Mouse (Mus musculus): ENCODE measurements around the gene Ctnna3. TPM values are rescaled to one million over a fixed set of nuclear protein-coding genes. Genes with fewer than 3 reads are reported as not detected.

The Ctnna3 gene
- polyA plus RNA-seq, 1 experiment from 2014 or later = 1.7 TPM

- no peak overlapping the region for H3K4me2 ChIP-seq (ENCODE audit: low read length)
- DNase-seq (ENCODE audit: low spot score) (no peak), ATAC-seq (replicated peaks; ENCODE audit: low FRiP score, low TSS enrichment, low read depth) (no peak)
- no peak overlapping the region for H3K27ac ChIP-seq (ENCODE audit: low read depth)
- H3K9ac ChIP-seq (ENCODE audit: low read length) = no peak overlapping the region
- 34% methylated on average over 9 of the region's 9 CpGs for WGBS
- H3K9me3 ChIP-seq (ENCODE audit: control insufficient read depth, low read length) = no peaks in the 10 kb centered on the region
- H3K4me3 ChIP-seq (ENCODE audit: low read depth, low read length) = no peak overlapping the region
- H3K4me1 ChIP-seq (replicated peaks; ENCODE audit: control insufficient read depth, insufficient read depth, low read length) = no peaks in the 10 kb centered on the region
- H3K27me3 ChIP-seq (replicated peaks; ENCODE audit: control insufficient read depth, insufficient read depth, low read length) = no peaks in the 10 kb centered on the region
- no peaks in the 10 kb centered on the region for H3K36me3 ChIP-seq (ENCODE audit: control insufficient read depth, insufficient read depth, low read length)
These were observed 380.2 kb downstream of the Ctnna3 start for GRCm38 (mm10) chr10:63810043-63810617.

DNA sequence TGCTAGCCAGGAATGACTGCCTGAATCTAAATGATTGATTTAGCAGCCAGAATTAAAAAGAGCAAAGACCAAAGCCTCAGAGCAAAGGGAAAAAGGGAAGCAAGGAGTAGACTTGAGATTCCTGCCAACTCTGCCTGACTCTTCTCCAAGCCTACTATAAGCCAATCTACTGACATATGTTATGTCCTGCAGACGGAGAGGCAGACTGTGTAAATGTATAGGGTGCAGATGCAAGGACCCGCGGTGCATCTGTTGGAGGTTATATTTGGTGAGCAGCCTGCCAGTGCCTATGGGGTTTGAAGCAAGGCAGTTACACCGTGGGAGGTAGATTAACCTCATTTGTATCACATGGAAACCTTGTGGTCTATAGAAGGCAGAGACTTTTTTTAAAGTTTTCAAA is 409.1 kb downstream of the Ctnna3 start:
- Histone ChIP-seq H3K27ac (ENCODE audit: low read depth) (no peak overlapping the region), H3K9me3 (ENCODE audit: control insufficient read depth, low read length) (no peaks in the 10 kb centered on the region), H3K4me3 (ENCODE audit: low read depth, low read length) (no peak overlapping the region), H3K4me2 (ENCODE audit: low read length) (no peak overlapping the region), H3K9ac (ENCODE audit: low read length) (no peak overlapping the region), H3K27me3 (replicated peaks; ENCODE audit: control insufficient read depth, insufficient read depth, low read length) (no peaks in the 10 kb centered on the region), H3K36me3 (ENCODE audit: control insufficient read depth, insufficient read depth, low read length) (no peaks in the 10 kb centered on the region), H3K4me1 (replicated peaks; ENCODE audit: control insufficient read depth, insufficient read depth, low read length) (no peaks in the 10 kb centered on the region)
- 80% methylated on average over 4 of the region's 4 CpGs for WGBS
- ATAC-seq (replicated peaks; ENCODE audit: low FRiP score, low TSS enrichment, low read depth) (no peak), DNase-seq (ENCODE audit: low spot score) (no peak)

DNA sequence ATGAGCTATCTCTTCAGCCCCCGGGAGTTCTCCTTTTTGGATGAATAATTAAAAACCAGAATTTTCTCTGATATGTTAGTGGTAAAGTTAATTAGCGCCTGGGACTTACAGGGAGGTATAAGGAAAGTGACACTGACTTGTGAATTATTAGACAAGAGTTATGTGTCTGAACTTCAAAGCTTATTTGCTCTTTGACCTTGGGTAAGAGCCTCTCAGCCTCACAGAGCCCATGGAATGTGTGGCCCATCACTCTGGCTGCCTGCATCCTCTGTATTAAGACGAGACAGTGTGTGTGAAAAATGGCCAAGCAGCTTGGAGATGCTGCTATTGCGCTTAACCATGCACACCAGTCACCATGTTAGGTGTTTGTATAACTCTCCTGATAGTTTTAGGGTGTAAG is 422.0 kb downstream of the Ctnna3 start:
- Histone ChIP-seq H3K4me2 (ENCODE audit: low read length) (no peak overlapping the region), H3K36me3 (ENCODE audit: control insufficient read depth, insufficient read depth, low read length) (no peaks in the 10 kb centered on the region), H3K27me3 (replicated peaks; ENCODE audit: control insufficient read depth, insufficient read depth, low read length) (no peaks in the 10 kb centered on the region), H3K4me3 (ENCODE audit: low read depth, low read length) (no peak overlapping the region), H3K27ac (ENCODE audit: low read depth) (no peak overlapping the region), H3K4me1 (replicated peaks; ENCODE audit: control insufficient read depth, insufficient read depth, low read length) (no peaks in the 10 kb centered on the region), H3K9me3 (ENCODE audit: control insufficient read depth, low read length) (no peaks in the 10 kb centered on the region), H3K9ac (ENCODE audit: low read length) (no peak overlapping the region)
- DNase-seq (ENCODE audit: low spot score) = no peak
- WGBS = 69% methylated on average over 4 of the region's 4 CpGs
- no peak for ATAC-seq (replicated peaks; ENCODE audit: low FRiP score, low TSS enrichment, low read depth)

- H3K4me1 ChIP-seq (replicated peaks; ENCODE audit: control insufficient read depth, insufficient read depth, low read length) = no peaks in the 10 kb centered on the region
- H3K9me3 ChIP-seq (ENCODE audit: control insufficient read depth, low read length) = no peaks in the 10 kb centered on the region
- H3K27ac ChIP-seq (ENCODE audit: low read depth) = no peak overlapping the region
- no peaks in the 10 kb centered on the region for H3K27me3 ChIP-seq (replicated peaks; ENCODE audit: control insufficient read depth, insufficient read depth, low read length)
- no peak overlapping the region for H3K9ac ChIP-seq (ENCODE audit: low read length)
- ATAC-seq (replicated peaks; ENCODE audit: low FRiP score, low TSS enrichment, low read depth) (no peak), DNase-seq (ENCODE audit: low spot score) (no peak)
- no peak overlapping the region for H3K4me3 ChIP-seq (ENCODE audit: low read depth, low read length)
- H3K36me3 ChIP-seq (ENCODE audit: control insufficient read depth, insufficient read depth, low read length) = no peaks in the 10 kb centered on the region
- WGBS = 86% methylated on average over 7 of the region's 7 CpGs
- H3K4me2 ChIP-seq (ENCODE audit: low read length) = no peak overlapping the region
These were observed 439.2 kb downstream of the Ctnna3 start for GRCm38 (mm10) chr10:63869123-63869522.

DNA sequence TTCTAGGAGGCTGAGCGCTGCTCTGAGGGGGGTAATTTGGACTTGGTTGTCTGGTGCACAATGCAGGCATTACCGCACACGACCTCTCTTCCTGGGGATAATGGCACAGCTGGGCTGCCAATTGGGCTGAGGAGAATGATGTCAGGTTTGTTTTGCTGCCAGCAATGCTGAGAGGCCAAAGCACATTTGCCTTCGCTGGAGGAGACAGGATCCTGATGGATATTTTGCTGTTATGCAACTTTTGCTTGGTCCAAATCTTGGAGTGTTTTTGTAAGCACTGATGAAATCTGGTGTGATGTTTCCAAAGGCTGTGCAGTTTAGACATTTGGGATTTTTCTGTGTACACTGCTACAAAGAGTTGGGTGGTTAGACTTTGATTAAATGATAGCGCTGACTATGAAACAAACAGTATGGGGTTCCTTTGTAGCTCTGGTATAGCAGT is 450.6 kb downstream of the Ctnna3 start:
- no peaks in the 10 kb centered on the region for H3K4me1 ChIP-seq (replicated peaks; ENCODE audit: control insufficient read depth, insufficient read depth, low read length)
- DNase-seq (ENCODE audit: low spot score) (no peak), ATAC-seq (replicated peaks; ENCODE audit: low FRiP score, low TSS enrichment, low read depth) (no peak)
- H3K4me3 ChIP-seq (ENCODE audit: low read depth, low read length) = no peak overlapping the region
- H3K27me3 ChIP-seq (replicated peaks; ENCODE audit: control insufficient read depth, insufficient read depth, low read length) = no peaks in the 10 kb centered on the region
- no peak overlapping the region for H3K9ac ChIP-seq (ENCODE audit: low read length)
- 83% methylated on average over 5 of the region's 5 CpGs for WGBS
- no peak overlapping the region for H3K27ac ChIP-seq (ENCODE audit: low read depth)
- no peak overlapping the region for H3K4me2 ChIP-seq (ENCODE audit: low read length)
- H3K9me3 ChIP-seq (ENCODE audit: control insufficient read depth, low read length) = no peaks in the 10 kb centered on the region
- H3K36me3 ChIP-seq (ENCODE audit: control insufficient read depth, insufficient read depth, low read length) = no peaks in the 10 kb centered on the region

- ATAC-seq (replicated peaks; ENCODE audit: low FRiP score, low TSS enrichment, low read depth) = 0 out of 2 replicates have a peak, but pooled peaks have one; percentile 15
- Histone ChIP-seq H3K9ac (ENCODE audit: low read length) (no peak overlapping the region), H3K27me3 (replicated peaks; ENCODE audit: control insufficient read depth, insufficient read depth, low read length) (no peaks in the 10 kb centered on the region), H3K4me1 (replicated peaks; ENCODE audit: control insufficient read depth, insufficient read depth, low read length) (no peaks in the 10 kb centered on the region), H3K27ac (ENCODE audit: low read depth) (no peak overlapping the region), H3K4me2 (ENCODE audit: low read length) (peak overlapping the region; percentile 34), H3K9me3 (ENCODE audit: control insufficient read depth, low read length) (no peaks in the 10 kb centered on the region), H3K36me3 (ENCODE audit: control insufficient read depth, insufficient read depth, low read length) (no peaks in the 10 kb centered on the region), H3K4me3 (ENCODE audit: low read depth, low read length) (no peak overlapping the region; the same call in 1 of the 2 replicates)
- no peak for DNase-seq (ENCODE audit: low spot score)
- 55% methylated on average over 23 of the region's 23 CpGs for WGBS
These were observed 456.7 kb downstream of the Ctnna3 start for GRCm38 (mm10) chr10:63886449-63887088.

GRCm38 (mm10) chr10:63894612-63895011 is 464.7 kb downstream of the Ctnna3 start:
- ATAC-seq (replicated peaks; ENCODE audit: low FRiP score, low TSS enrichment, low read depth) = no peak
- WGBS = 88% methylated on average over 5 of the region's 5 CpGs
- H3K36me3 ChIP-seq (ENCODE audit: control insufficient read depth, insufficient read depth, low read length) = no peaks in the 10 kb centered on the region

DNA sequence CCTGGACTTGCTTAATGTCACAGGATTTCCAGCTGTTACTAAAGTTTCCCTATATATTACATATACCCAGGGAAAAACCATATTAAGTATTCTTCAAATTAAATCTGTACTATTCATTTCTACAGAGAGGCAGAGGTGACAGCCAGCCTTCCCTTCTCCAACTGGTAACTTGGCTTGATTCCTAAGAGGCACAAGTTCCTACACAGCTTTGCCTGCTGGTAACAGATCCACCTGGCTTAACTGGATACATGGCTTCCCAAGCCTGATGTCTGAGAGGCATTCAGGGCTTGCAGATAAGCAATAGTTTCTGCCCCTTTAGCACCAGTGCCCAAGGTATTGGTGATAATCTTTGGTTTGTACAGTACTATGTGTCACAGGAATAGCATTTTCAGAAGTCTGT is 470.0 kb downstream of the Ctnna3 start:
- ATAC-seq (replicated peaks; ENCODE audit: low FRiP score, low TSS enrichment, low read depth) = no peak

More at GRCm38 (mm10) chr10:63894612-63895011, 464.7 kb downstream of the Ctnna3 start:
- H3K4me2 ChIP-seq (ENCODE audit: low read length) = no peak overlapping the region
- H3K9ac ChIP-seq (ENCODE audit: low read length) = no peak overlapping the region
- no peak overlapping the region for H3K4me3 ChIP-seq (ENCODE audit: low read depth, low read length)
- no peak for DNase-seq (ENCODE audit: low spot score)
- no peaks in the 10 kb centered on the region for H3K27me3 ChIP-seq (replicated peaks; ENCODE audit: control insufficient read depth, insufficient read depth, low read length)
- H3K9me3 ChIP-seq (ENCODE audit: control insufficient read depth, low read length) = no peaks in the 10 kb centered on the region
- H3K4me1 ChIP-seq (replicated peaks; ENCODE audit: control insufficient read depth, insufficient read depth, low read length) = no peaks in the 10 kb centered on the region
- no peak overlapping the region for H3K27ac ChIP-seq (ENCODE audit: low read depth)

DNA sequence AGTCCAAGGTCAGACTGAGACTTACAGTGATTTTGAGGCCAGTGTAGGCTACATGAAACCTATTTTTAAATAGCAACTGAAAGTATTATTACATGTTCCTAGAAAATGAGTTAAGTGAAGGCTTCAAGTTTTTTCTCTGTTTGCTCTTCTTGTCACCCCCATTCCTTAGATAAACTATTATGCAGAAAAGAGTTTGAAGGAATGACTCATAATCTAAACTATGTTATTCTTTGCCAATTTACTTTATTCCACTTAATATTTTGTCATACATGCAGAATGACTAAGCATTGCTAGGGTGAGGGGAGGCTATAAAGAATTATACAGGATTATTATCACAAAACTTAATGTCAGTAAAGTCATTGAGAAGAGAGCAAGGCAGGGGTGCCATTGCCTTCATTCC is 479.0 kb downstream of the Ctnna3 start:
- H3K4me2 ChIP-seq (ENCODE audit: low read length) = no peak overlapping the region
- no peaks in the 10 kb centered on the region for H3K4me1 ChIP-seq (replicated peaks; ENCODE audit: control insufficient read depth, insufficient read depth, low read length)
- no peak for ATAC-seq (replicated peaks; ENCODE audit: low FRiP score, low TSS enrichment, low read depth)
- no peak overlapping the region for H3K9ac ChIP-seq (ENCODE audit: low read length)
- no peaks in the 10 kb centered on the region for H3K9me3 ChIP-seq (ENCODE audit: control insufficient read depth, low read length)
- H3K27ac ChIP-seq (ENCODE audit: low read depth) = no peak overlapping the region
- no peak overlapping the region for H3K4me3 ChIP-seq (ENCODE audit: low read depth, low read length)
- H3K36me3 ChIP-seq (ENCODE audit: control insufficient read depth, insufficient read depth, low read length) = no peaks in the 10 kb centered on the region
- H3K27me3 ChIP-seq (replicated peaks; ENCODE audit: control insufficient read depth, insufficient read depth, low read length) = no peaks in the 10 kb centered on the region
- DNase-seq (ENCODE audit: low spot score) = no peak

More for the DNA sequence above, 470.0 kb downstream of the Ctnna3 start:
- H3K9me3 ChIP-seq (ENCODE audit: control insufficient read depth, low read length) = no peaks in the 10 kb centered on the region
- H3K4me1 ChIP-seq (replicated peaks; ENCODE audit: control insufficient read depth, insufficient read depth, low read length) = no peaks in the 10 kb centered on the region
- no peak overlapping the region for H3K4me3 ChIP-seq (ENCODE audit: low read depth, low read length)
- H3K27ac ChIP-seq (ENCODE audit: low read depth) = no peak overlapping the region
- H3K4me2 ChIP-seq (ENCODE audit: low read length) = no peak overlapping the region
- DNase-seq (ENCODE audit: low spot score) = no peak
- H3K36me3 ChIP-seq (ENCODE audit: control insufficient read depth, insufficient read depth, low read length) = no peaks in the 10 kb centered on the region
- no peak overlapping the region for H3K9ac ChIP-seq (ENCODE audit: low read length)
- H3K27me3 ChIP-seq (replicated peaks; ENCODE audit: control insufficient read depth, insufficient read depth, low read length) = no peaks in the 10 kb centered on the region
